Mouse (Mus musculus) midbrain, embryonic 16.5 days (tissue): ENCODE results near the gene Clvs2. TPM values are rescaled to one million over a fixed set of nuclear protein-coding genes. Genes with fewer than 3 reads are reported as not detected.

Source experiments
- ATAC-seq: fragments of 200-750 bp; cut with Nextera tagmentation; 2 replicates; pipeline ENCODE4 v1.8.0; 2017; ENCODE audit warnings: moderate TSS enrichment
- H3K27ac ChIP-seq: fragments of 300-500 bp; sonication (generic); 2 replicates; pipeline ENCODE4 v1.5.1; 2014; ENCODE audit warnings: mild to moderate bottlenecking, low read length, mixed read lengths
- H3K27me3 ChIP-seq: fragments of 300-500 bp; sonication (generic); 2 replicates; pipeline ENCODE4 v1.6.1; 2014; ENCODE audit warnings: low read depth, low read length, mixed read lengths; ENCODE audit not compliant: control insufficient read depth, insufficient read depth
- H3K36me3 ChIP-seq: fragments of 300-500 bp; sonication (generic); 2 replicates; pipeline ENCODE4 v1.6.1; 2014; ENCODE audit warnings: mild to moderate bottlenecking, low read length, moderate library complexity, mixed read lengths; ENCODE audit not compliant: control insufficient read depth, insufficient read depth
- H3K4me1 ChIP-seq: fragments of 300-500 bp; sonication (generic); 2 replicates; pipeline ENCODE4 v1.6.1; 2014; ENCODE audit warnings: mild to moderate bottlenecking, low read length, mixed read lengths; ENCODE audit not compliant: control insufficient read depth, insufficient read depth
- H3K4me2 ChIP-seq: fragments of 300-500 bp; sonication (generic); 2 replicates; pipeline ENCODE4 v1.6.1; 2014; ENCODE audit warnings: mild to moderate bottlenecking, low read length, mixed read lengths
- H3K4me3 ChIP-seq: fragments of 300-500 bp; sonication (generic); 2 replicates; pipeline ENCODE4 v1.5.1; 2014; ENCODE audit warnings: low read depth, mild to moderate bottlenecking, low read length, moderate library complexity, mixed read lengths
- H3K9ac ChIP-seq: fragments of 300-500 bp; sonication (generic); 2 replicates; pipeline ENCODE4 v1.6.1; 2014; ENCODE audit warnings: low read depth, low read length, mixed read lengths
- H3K9me3 ChIP-seq: fragments of 300-500 bp; sonication (generic); replicated peaks from 2 replicates; pipeline ENCODE4 v1.6.1; 2014; ENCODE audit warnings: mild to moderate bottlenecking, low read length, mixed read lengths; ENCODE audit not compliant: control insufficient read depth, poor library complexity, severe bottlenecking
- WGBS: fragments of 180-500 bp; shearing (Covaris S2); extraction: QIAGEN DNeasy Blood & Tissue Kit; methylation state at CpG from one replicate; pipeline ENCODE4 v1.1.7; 2014; 5-methylcytosine and 5-hydroxymethylcytosine counted together
- polyA plus RNA-seq: library from polyadenylated mRNA; unstranded; fragments of >200 nt; fragmentation: Nextera tagmentation; extraction: Ambion mirVana; gene quantifications from 2 replicates; pipeline ENCODE4 v1.2.1, GENCODE M21; 2015

The Clvs2 gene
- 25.1 and 26.9 TPM in 2 replicates for polyA plus RNA-seq

DNA sequence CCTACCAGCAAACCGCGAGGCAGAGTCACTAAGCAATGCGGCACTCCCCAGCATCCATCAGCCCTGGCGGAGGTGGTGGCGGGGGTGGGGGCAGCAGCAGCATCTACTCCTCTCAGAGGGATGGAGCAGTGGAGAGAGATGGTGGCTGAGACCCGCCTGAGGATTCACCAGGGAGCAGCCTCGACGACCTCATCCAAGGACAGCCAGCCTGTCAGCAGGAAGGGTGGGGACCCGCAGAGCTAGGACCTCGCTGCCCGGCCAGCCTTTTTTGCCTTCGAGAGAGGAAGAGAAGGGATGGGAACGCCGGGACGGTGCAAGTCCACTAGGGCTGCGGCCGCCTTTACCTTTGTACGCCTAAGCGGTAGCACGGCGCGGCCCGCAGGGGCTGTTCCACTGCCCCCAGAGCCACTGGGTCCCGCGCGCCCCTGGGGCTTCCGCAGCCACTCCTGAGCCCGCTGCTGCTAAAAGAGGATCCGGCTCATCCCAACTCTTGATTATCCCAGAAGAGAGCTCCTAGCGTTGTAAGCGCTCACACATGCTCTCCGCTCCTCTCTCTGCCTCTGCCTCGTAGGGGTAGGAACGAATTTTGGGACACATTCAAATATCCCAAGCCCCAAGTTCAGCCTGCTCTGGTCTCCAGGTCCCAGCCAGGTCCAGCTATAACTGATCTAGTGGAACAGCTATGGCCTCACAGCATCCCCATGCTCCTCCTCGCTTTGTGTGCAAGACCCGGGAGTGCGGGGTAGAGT lies at the start of gene Clvs2:
Gene Clvs2, minus strand, starts transcription at position 639 of the 749 bp plus-strand sequence.
- H3K4me2 ChIP-seq: peak within 1 kb of the TSS; percentile 76
- peak within 1 kb of the TSS; percentile 69 for H3K4me3 ChIP-seq
- H3K27me3 ChIP-seq: no peaks in the 10 kb centered on the region
- H3K27ac ChIP-seq: peak within 1 kb of the TSS; percentile 95
- peaks cover 25% of the 10 kb centered on the region for H3K4me1 ChIP-seq
- H3K36me3 ChIP-seq: no peaks in the 10 kb centered on the region
- WGBS: under 1% methylated on average over 35 of the region's 37 CpGs
- ATAC-seq: peak; percentile 95
- no peaks in the 10 kb centered on the region for H3K9me3 ChIP-seq
- H3K9ac ChIP-seq: peak within 1 kb of the TSS; percentile 92

DNA sequence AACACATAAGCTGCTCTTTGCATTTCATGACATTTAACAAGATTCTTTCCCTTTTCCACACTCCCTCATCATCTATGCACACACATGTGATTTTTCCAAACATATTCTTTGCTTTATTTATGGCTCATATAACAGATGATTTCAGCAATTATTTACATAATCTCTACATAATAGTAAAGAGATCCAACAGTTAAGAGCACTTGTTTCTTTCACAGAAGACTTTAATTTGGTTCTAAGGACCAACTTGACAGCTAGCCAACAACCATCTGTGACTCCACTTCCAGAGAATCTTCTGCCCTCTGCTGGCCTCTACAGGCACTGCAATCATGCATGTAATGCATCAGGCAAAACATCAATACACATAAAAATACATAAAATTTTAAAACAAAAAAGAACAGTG lies 28.6 kb upstream of the Clvs2 start:
- Histone ChIP-seq H3K36me3 (no peaks in the 10 kb centered on the region), H3K9me3 (no peaks in the 10 kb centered on the region), H3K4me3 (no peak overlapping the region), H3K4me2 (no peak overlapping the region), H3K27ac (no peak overlapping the region), H3K4me1 (no peaks in the 10 kb centered on the region), H3K27me3 (no peaks in the 10 kb centered on the region), H3K9ac (no peak overlapping the region)
- no peak for ATAC-seq

DNA sequence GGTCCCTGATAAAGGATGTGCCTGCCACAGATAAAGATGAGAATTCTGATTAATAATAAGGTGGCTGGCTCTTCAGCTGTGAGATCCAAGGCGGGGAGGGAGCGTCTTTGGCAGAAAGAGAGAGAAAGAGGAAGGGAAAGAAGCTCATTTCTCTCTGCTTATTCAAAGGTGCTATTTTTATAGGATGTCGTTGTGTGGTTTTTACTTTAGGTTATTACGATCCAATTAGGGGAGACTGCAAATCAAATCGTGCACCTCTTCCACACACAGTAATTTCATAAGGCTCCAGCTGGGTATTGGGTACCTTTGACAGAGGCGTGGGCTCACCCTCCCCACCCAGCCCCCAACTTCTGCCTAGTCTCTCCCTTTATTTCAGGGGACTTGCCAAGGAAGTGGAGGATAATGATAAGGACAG lies 985 bp downstream of the Clvs2 start:
- Histone ChIP-seq H3K4me2 (peak overlapping the region; percentile 76), H3K36me3 (no peaks in the 10 kb centered on the region), H3K4me1 (peaks cover 25% of the 10 kb centered on the region), H3K9ac (peak overlapping the region; percentile 92), H3K27me3 (no peaks in the 10 kb centered on the region), H3K4me3 (peak overlapping the region; percentile 69), H3K27ac (peak overlapping the region; percentile 95), H3K9me3 (no peaks in the 10 kb centered on the region)
- 9% methylated on average over 6 of the region's 6 CpGs for WGBS
- peak; percentile 81 for ATAC-seq

DNA sequence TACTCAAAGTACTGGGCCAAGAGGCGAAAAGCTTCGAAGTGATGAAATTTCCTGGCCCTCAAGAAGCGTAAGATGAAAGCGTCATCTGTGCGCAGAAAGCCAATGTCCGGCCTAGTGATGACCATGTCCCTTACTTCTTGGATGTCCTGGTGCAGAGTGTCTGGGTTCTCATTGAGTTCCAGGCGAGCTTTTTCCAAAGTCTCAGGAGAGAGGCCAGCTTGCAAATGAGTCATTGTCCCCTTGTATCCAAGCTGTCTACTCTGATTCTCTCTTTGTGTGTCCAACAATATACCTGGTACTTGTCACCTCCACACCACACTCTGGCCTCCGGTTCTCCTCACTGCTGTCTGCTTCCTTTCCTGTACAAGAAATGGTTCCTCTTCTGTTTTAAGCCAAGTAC lies 1.9 kb downstream of the Clvs2 start:
- 82% methylated on average over 8 of the region's 8 CpGs for WGBS
- peak overlapping the region; percentile 59 for H3K4me2 ChIP-seq
- H3K27ac ChIP-seq: no peak overlapping the region
- no peak for ATAC-seq
- H3K9me3 ChIP-seq: no peaks in the 10 kb centered on the region
- H3K4me1 ChIP-seq: peaks cover 25% of the 10 kb centered on the region
- no peaks in the 10 kb centered on the region for H3K36me3 ChIP-seq
- no peaks in the 10 kb centered on the region for H3K27me3 ChIP-seq
- H3K9ac ChIP-seq: no peak overlapping the region
- H3K4me3 ChIP-seq: peak overlapping the region; percentile 33

DNA sequence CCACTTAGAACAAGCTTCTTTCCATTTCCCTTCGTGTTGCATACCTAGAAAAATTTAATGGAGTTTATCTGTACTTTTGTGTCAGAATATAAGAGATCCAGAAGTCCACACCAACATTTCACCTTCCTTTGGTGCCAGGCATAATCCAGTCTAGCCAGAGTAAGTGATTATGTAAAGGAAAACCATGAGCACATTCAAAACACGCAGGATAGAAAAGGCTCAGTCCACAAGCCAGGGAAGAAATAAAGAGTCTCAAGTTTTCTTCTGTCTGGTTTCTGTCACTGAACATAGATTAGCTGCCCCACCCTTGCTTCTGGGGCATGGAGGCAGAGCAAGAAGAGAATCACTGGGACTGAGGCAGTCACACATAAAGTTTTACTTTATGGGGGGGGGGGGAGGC lies 8.4 kb downstream of the Clvs2 start:
- no peak overlapping the region for H3K4me2 ChIP-seq
- 71% methylated on average over 2 of the region's 2 CpGs for WGBS
- H3K36me3 ChIP-seq: no peaks in the 10 kb centered on the region
- no peak overlapping the region for H3K9ac ChIP-seq
- H3K4me3 ChIP-seq: no peak overlapping the region
- H3K27me3 ChIP-seq: no peaks in the 10 kb centered on the region
- peaks cover 8% of the 10 kb centered on the region; the same call in 1 of the 2 replicates for H3K4me1 ChIP-seq
- no peak for ATAC-seq
- no peaks in the 10 kb centered on the region for H3K9me3 ChIP-seq
- no peak overlapping the region for H3K27ac ChIP-seq

DNA sequence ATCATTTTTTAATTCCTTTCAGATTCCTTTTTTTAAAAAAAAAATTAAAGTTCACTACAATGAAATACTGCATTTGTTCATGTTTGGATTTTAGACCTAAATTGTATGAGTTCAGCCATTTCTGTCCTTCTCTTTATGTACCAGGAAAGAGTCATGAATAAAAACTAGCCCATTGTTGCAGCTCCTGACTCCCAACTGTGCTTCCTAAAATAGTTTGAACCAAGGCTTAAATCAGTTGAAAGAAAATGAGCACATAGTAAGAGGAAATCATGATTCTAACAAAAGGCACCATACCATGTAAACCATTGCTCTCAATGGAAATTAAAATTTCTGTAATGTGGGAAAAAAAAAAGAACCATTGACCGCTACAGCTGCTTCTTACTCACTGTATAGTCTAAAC lies 11.4 kb downstream of the Clvs2 start:
- Histone ChIP-seq H3K4me3 (no peak overlapping the region), H3K4me1 (peaks cover 2% of the 10 kb centered on the region; the same call in 1 of the 2 replicates), H3K36me3 (no peaks in the 10 kb centered on the region), H3K27me3 (no peaks in the 10 kb centered on the region), H3K9me3 (no peaks in the 10 kb centered on the region), H3K27ac (no peak overlapping the region), H3K9ac (no peak overlapping the region), H3K4me2 (no peak overlapping the region)
- WGBS: 67% methylated on average over 1 of the region's 1 CpGs
- no peak for ATAC-seq

DNA sequence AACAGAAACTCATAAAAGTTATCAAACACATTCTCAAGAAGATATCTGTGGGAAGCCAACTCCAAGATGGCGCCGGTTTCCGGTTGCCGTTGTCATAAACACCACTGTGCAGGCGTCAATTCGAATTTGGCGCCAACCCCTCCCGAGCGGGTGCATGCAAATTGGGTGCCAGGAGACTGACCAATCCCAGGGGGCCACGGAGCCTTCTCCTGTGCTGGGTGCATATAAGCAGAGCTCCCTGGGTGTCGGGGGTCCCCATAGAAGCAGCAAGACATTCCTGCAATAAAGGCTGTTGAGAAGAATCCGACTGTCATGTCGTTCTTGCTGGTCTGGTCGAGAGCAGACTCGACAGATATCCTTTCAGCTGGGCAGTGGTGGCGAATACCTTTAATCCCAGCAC lies 31.8 kb downstream of the Clvs2 start:
- Histone ChIP-seq H3K4me1 (no peaks in the 10 kb centered on the region), H3K27ac (no peak overlapping the region), H3K36me3 (no peaks in the 10 kb centered on the region), H3K4me2 (no peak overlapping the region), H3K9ac (no peak overlapping the region), H3K4me3 (no peak overlapping the region), H3K27me3 (no peaks in the 10 kb centered on the region), H3K9me3 (no peaks in the 10 kb centered on the region)
- 92% methylated on average over 16 of the region's 16 CpGs for WGBS
- ATAC-seq: no peak

- no peaks in the 10 kb centered on the region for H3K36me3 ChIP-seq
- no peak overlapping the region for H3K4me3 ChIP-seq
- H3K4me2 ChIP-seq: no peak overlapping the region
- H3K27ac ChIP-seq: no peak overlapping the region
- no peaks in the 10 kb centered on the region for H3K9me3 ChIP-seq
- WGBS: 70% methylated on average over 2 of the region's 2 CpGs
- ATAC-seq: no peak
- H3K4me1 ChIP-seq: no peaks in the 10 kb centered on the region
- no peak overlapping the region for H3K9ac ChIP-seq
- H3K27me3 ChIP-seq: no peaks in the 10 kb centered on the region
Measured at GRCm38 (mm10) chr10:33588800-33589199, 35.8 kb downstream of the Clvs2 start.

- H3K9ac ChIP-seq: no peak overlapping the region
- H3K27ac ChIP-seq: no peak overlapping the region
- H3K4me3 ChIP-seq: no peak overlapping the region
- H3K27me3 ChIP-seq: no peaks in the 10 kb centered on the region
- no peaks in the 10 kb centered on the region for H3K9me3 ChIP-seq
- H3K36me3 ChIP-seq: no peaks in the 10 kb centered on the region
- H3K4me1 ChIP-seq: no peaks in the 10 kb centered on the region
- WGBS: 84% methylated on average over 2 of the region's 2 CpGs
- ATAC-seq: no peak
- no peak overlapping the region for H3K4me2 ChIP-seq
Measured at GRCm38 (mm10) chr10:33587118-33587517, 37.5 kb downstream of the Clvs2 start.
